Mouse (Mus musculus) lung, postnatal 0 days (tissue): ENCODE measurements at regions not wholly inside any gene's neighbourhood (a gene's known extent, or its start where the extent isn't known, plus 50 kb on each side); places are given as distances from the start of the nearest gene placed in this dataset.

Experiments used
- CTCF ChIP-seq: IDR thresholded peaks from 2 replicates; pipeline ENCODE4 v1.5.1; 2016; ENCODE audit warnings: antibody characterized with exemption, mild to moderate bottlenecking
- EP300 ChIP-seq: IDR thresholded peaks from 2 replicates; pipeline ENCODE4 v1.6.1; 2016; ENCODE audit warnings: antibody characterized with exemption, mild to moderate bottlenecking, control low read depth

DNA sequence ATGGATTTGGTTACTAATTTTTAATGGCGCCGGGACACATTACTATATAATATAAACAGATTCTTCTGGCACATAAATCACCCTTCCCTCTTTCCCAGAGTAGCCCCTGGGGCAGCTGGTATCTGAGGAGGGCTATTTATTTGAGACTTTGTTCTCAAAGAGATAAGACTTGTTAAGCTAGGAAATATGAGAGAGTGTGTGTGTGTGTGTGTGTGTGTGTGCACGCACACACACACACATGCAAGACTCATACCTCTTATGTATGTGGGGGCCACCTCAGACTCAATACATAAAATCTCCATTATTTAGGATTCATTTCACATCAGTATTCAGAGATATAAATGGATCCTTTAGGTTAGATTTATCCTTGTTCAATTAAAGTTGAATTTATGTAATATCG lies 340.1 kb downstream of the Epha4 start:
- no peak for TF ChIP-seq CTCF
- no peak for TF ChIP-seq EP300
